Mouse (Mus musculus): ENCODE measurements around the gene Ppdpf. TPM values are rescaled to one million over a fixed set of nuclear protein-coding genes. Genes with fewer than 3 reads are reported as not detected.

The Ppdpf gene
- polyA plus RNA-seq, 1 experiment from 2014 or later: 443 TPM

- no peak for ATAC-seq (replicated peaks; ENCODE audit: insufficient number of reproducible peaks, low FRiP score, low TSS enrichment, low read depth)
- no peak overlapping the region for H3K4me3 ChIP-seq (ENCODE audit: low read depth, low read length)
- 70% methylated on average over 4 of the region's 4 CpGs for WGBS
These were observed 4.9 kb downstream of the Ppdpf start for GRCm38 (mm10) chr2:181191936-181192335.

GRCm38 (mm10) chr2:181193044-181193443 is 6.0 kb downstream of the Ppdpf start:
- no peak overlapping the region for H3K27ac ChIP-seq (replicated peaks; ENCODE audit: low read depth, low read length)
- whole genome bisulfite sequencing: 82% methylated on average over 3 of the region's 3 CpGs
- peaks cover 5% of the 10 kb centered on the region; the same call in 1 of the 2 replicates for H3K4me1 ChIP-seq (ENCODE audit: control insufficient read depth, insufficient read depth, low read length)
- ATAC-seq (replicated peaks; ENCODE audit: insufficient number of reproducible peaks, low FRiP score, low TSS enrichment, low read depth) (no peak), DNase-seq (ENCODE audit: low spot score) (no peak)
- H3K9me3 ChIP-seq (replicated peaks; ENCODE audit: control insufficient read depth, low read length): no peaks in the 10 kb centered on the region
- H3K27me3 ChIP-seq (ENCODE audit: control insufficient read depth, insufficient read depth, low read length): no peaks in the 10 kb centered on the region
- H3K4me2 ChIP-seq (ENCODE audit: low read depth, low read length): no peak overlapping the region
- H3K36me3 ChIP-seq (replicated peaks; ENCODE audit: control insufficient read depth, insufficient read depth, low read depth, low read length): no peaks in the 10 kb centered on the region
- H3K9ac ChIP-seq (replicated peaks; ENCODE audit: low read length): no peak overlapping the region
- H3K4me3 ChIP-seq (ENCODE audit: low read depth, low read length): no peak overlapping the region

More at GRCm38 (mm10) chr2:181191936-181192335, 4.9 kb downstream of the Ppdpf start:
- H3K4me1 ChIP-seq (ENCODE audit: control insufficient read depth, insufficient read depth, low read length): peaks cover 5% of the 10 kb centered on the region; the same call in 1 of the 2 replicates
- no peak overlapping the region for H3K4me2 ChIP-seq (ENCODE audit: low read depth, low read length)
- H3K36me3 ChIP-seq (replicated peaks; ENCODE audit: control insufficient read depth, insufficient read depth, low read depth, low read length): no peaks in the 10 kb centered on the region
- no peaks in the 10 kb centered on the region for H3K27me3 ChIP-seq (ENCODE audit: control insufficient read depth, insufficient read depth, low read length)
- no peak for DNase-seq (ENCODE audit: low spot score)
- H3K9me3 ChIP-seq (replicated peaks; ENCODE audit: control insufficient read depth, low read length): no peaks in the 10 kb centered on the region
- H3K9ac ChIP-seq (replicated peaks; ENCODE audit: low read length): no peak overlapping the region
- no peak overlapping the region for H3K27ac ChIP-seq (replicated peaks; ENCODE audit: low read depth, low read length)

GRCm38 (mm10) chr2:181196628-181197300 is 9.7 kb downstream of the Ppdpf start:
- Histone ChIP-seq H3K4me2 (ENCODE audit: low read depth, low read length) (no peak overlapping the region), H3K9ac (replicated peaks; ENCODE audit: low read length) (no peak overlapping the region), H3K9me3 (replicated peaks; ENCODE audit: control insufficient read depth, low read length) (no peaks in the 10 kb centered on the region), H3K27me3 (ENCODE audit: control insufficient read depth, insufficient read depth, low read length) (no peaks in the 10 kb centered on the region), H3K36me3 (replicated peaks; ENCODE audit: control insufficient read depth, insufficient read depth, low read depth, low read length) (no peaks in the 10 kb centered on the region), H3K27ac (replicated peaks; ENCODE audit: low read depth, low read length) (no peak overlapping the region), H3K4me1 (ENCODE audit: control insufficient read depth, insufficient read depth, low read length) (no peaks in the 10 kb centered on the region), H3K4me3 (ENCODE audit: low read depth, low read length) (no peak overlapping the region)
- no peak for DNase-seq (ENCODE audit: low spot score)
- WGBS: 78% methylated on average over 4 of the region's 4 CpGs
- ATAC-seq (replicated peaks; ENCODE audit: insufficient number of reproducible peaks, low FRiP score, low TSS enrichment, low read depth): no peak

- no peak for ATAC-seq (replicated peaks; ENCODE audit: insufficient number of reproducible peaks, low FRiP score, low TSS enrichment, low read depth)
- H3K9ac ChIP-seq (replicated peaks; ENCODE audit: low read length): no peak overlapping the region
- DNase-seq (ENCODE audit: low spot score): no peak
- no peaks in the 10 kb centered on the region for H3K36me3 ChIP-seq (replicated peaks; ENCODE audit: control insufficient read depth, insufficient read depth, low read depth, low read length)
- 64% methylated on average over 3 of the region's 3 CpGs for WGBS
- H3K27me3 ChIP-seq (ENCODE audit: control insufficient read depth, insufficient read depth, low read length): no peaks in the 10 kb centered on the region
- H3K4me1 ChIP-seq (ENCODE audit: control insufficient read depth, insufficient read depth, low read length): no peaks in the 10 kb centered on the region
- H3K9me3 ChIP-seq (replicated peaks; ENCODE audit: control insufficient read depth, low read length): no peaks in the 10 kb centered on the region
- H3K4me2 ChIP-seq (ENCODE audit: low read depth, low read length): no peak overlapping the region
- no peak overlapping the region for H3K4me3 ChIP-seq (ENCODE audit: low read depth, low read length)
- no peak overlapping the region for H3K27ac ChIP-seq (replicated peaks; ENCODE audit: low read depth, low read length)
These were observed 14.6 kb downstream of the Ppdpf start for GRCm38 (mm10) chr2:181201606-181202005.

GRCm38 (mm10) chr2:181202422-181202821 is 15.4 kb downstream of the Ppdpf start, which contains the start of gene Ptk6:
Ptk6 (minus strand) TSS chr2:181202789.
- Histone ChIP-seq H3K36me3 (replicated peaks; ENCODE audit: control insufficient read depth, insufficient read depth, low read depth, low read length) (no peaks in the 10 kb centered on the region), H3K4me2 (ENCODE audit: low read depth, low read length) (no peak within 1 kb of the TSS), H3K27ac (replicated peaks; ENCODE audit: low read depth, low read length) (no peak within 1 kb of the TSS), H3K4me3 (ENCODE audit: low read depth, low read length) (no peak within 1 kb of the TSS), H3K27me3 (ENCODE audit: control insufficient read depth, insufficient read depth, low read length) (no peaks in the 10 kb centered on the region), H3K9ac (replicated peaks; ENCODE audit: low read length) (no peak within 1 kb of the TSS), H3K9me3 (replicated peaks; ENCODE audit: control insufficient read depth, low read length) (no peaks in the 10 kb centered on the region), H3K4me1 (ENCODE audit: control insufficient read depth, insufficient read depth, low read length) (no peaks in the 10 kb centered on the region)
- WGBS: 86% methylated on average over 3 of the region's 3 CpGs
- ATAC-seq (replicated peaks; ENCODE audit: insufficient number of reproducible peaks, low FRiP score, low TSS enrichment, low read depth): no peak
- DNase-seq (ENCODE audit: low spot score): no peak

GRCm38 (mm10) chr2:181202886-181203285 is 15.8 kb downstream of the Ppdpf start:
- ATAC-seq (replicated peaks; ENCODE audit: insufficient number of reproducible peaks, low FRiP score, low TSS enrichment, low read depth) (no peak), DNase-seq (ENCODE audit: low spot score) (no peak)
- Histone ChIP-seq H3K9me3 (replicated peaks; ENCODE audit: control insufficient read depth, low read length) (no peaks in the 10 kb centered on the region), H3K4me1 (ENCODE audit: control insufficient read depth, insufficient read depth, low read length) (no peaks in the 10 kb centered on the region), H3K4me2 (ENCODE audit: low read depth, low read length) (no peak overlapping the region), H3K36me3 (replicated peaks; ENCODE audit: control insufficient read depth, insufficient read depth, low read depth, low read length) (no peaks in the 10 kb centered on the region), H3K27me3 (ENCODE audit: control insufficient read depth, insufficient read depth, low read length) (no peaks in the 10 kb centered on the region), H3K4me3 (ENCODE audit: low read depth, low read length) (no peak overlapping the region), H3K9ac (replicated peaks; ENCODE audit: low read length) (no peak overlapping the region), H3K27ac (replicated peaks; ENCODE audit: low read depth, low read length) (no peak overlapping the region)
- 81% methylated on average over 6 of the region's 6 CpGs for WGBS

- ATAC-seq (replicated peaks; ENCODE audit: insufficient number of reproducible peaks, low FRiP score, low TSS enrichment, low read depth) (no peak), DNase-seq (ENCODE audit: low spot score) (no peak)
- no peak overlapping the region for H3K4me2 ChIP-seq (ENCODE audit: low read depth, low read length)
- WGBS: 80% methylated on average over 5 of the region's 5 CpGs
- H3K9ac ChIP-seq (replicated peaks; ENCODE audit: low read length): no peak overlapping the region
- H3K27ac ChIP-seq (replicated peaks; ENCODE audit: low read depth, low read length): no peak overlapping the region
- H3K9me3 ChIP-seq (replicated peaks; ENCODE audit: control insufficient read depth, low read length): no peaks in the 10 kb centered on the region
- no peaks in the 10 kb centered on the region for H3K36me3 ChIP-seq (replicated peaks; ENCODE audit: control insufficient read depth, insufficient read depth, low read depth, low read length)
- H3K4me1 ChIP-seq (ENCODE audit: control insufficient read depth, insufficient read depth, low read length): no peaks in the 10 kb centered on the region
- H3K27me3 ChIP-seq (ENCODE audit: control insufficient read depth, insufficient read depth, low read length): 0 out of 2 replicates have a peak, but pooled peaks cover 2% of the 10 kb centered on the region
- no peak overlapping the region for H3K4me3 ChIP-seq (ENCODE audit: low read depth, low read length)
These were observed 18.6 kb downstream of the Ppdpf start for GRCm38 (mm10) chr2:181205678-181206077.

GRCm38 (mm10) chr2:181206118-181206517 is 19.1 kb downstream of the Ppdpf start:
- WGBS: 80% methylated on average over 9 of the region's 9 CpGs
- no peak for ATAC-seq (replicated peaks; ENCODE audit: insufficient number of reproducible peaks, low FRiP score, low TSS enrichment, low read depth)

More at GRCm38 (mm10) chr2:181206118-181206517, 19.1 kb downstream of the Ppdpf start:
- H3K4me3 ChIP-seq (ENCODE audit: low read depth, low read length): no peak overlapping the region
- no peaks in the 10 kb centered on the region for H3K9me3 ChIP-seq (replicated peaks; ENCODE audit: control insufficient read depth, low read length)
- no peaks in the 10 kb centered on the region for H3K4me1 ChIP-seq (ENCODE audit: control insufficient read depth, insufficient read depth, low read length)
- H3K36me3 ChIP-seq (replicated peaks; ENCODE audit: control insufficient read depth, insufficient read depth, low read depth, low read length): no peaks in the 10 kb centered on the region
- peaks cover 2% of the 10 kb centered on the region; the same call in 1 of the 2 replicates for H3K27me3 ChIP-seq (ENCODE audit: control insufficient read depth, insufficient read depth, low read length)
- no peak overlapping the region for H3K4me2 ChIP-seq (ENCODE audit: low read depth, low read length)
- no peak overlapping the region for H3K9ac ChIP-seq (replicated peaks; ENCODE audit: low read length)
- H3K27ac ChIP-seq (replicated peaks; ENCODE audit: low read depth, low read length): no peak overlapping the region
- no peak for DNase-seq (ENCODE audit: low spot score)
